Mouse (Mus musculus) gastrocnemius, postnatal 14 days (tissue): Measurements from ENCODE around the gene B230217C12Rik. TPM values are rescaled to one million over a fixed set of nuclear protein-coding genes. Genes with fewer than 3 reads are reported as not detected.

Experiments used
- DNase-seq: peaks from one replicate; pipeline ENCODE4 v3.0.0; 2021; ENCODE audit warnings: mixed read lengths
- intact Hi-C: fragments of 180-260 bp; cut with DNase I; formaldehyde crosslinking; loops from one replicate; pipeline ENCODE4 v1.15.1; 2025; ENCODE audit warnings: low total_unique reads
- long read RNA-seq, 2 experiments: library from polyadenylated mRNA; stranded (forward); transcript quantifications; one replicate each; pipeline ENCODE4 v2.0.0; 2021
- total RNA-seq, 2 experiments: library from RNA; stranded (reverse); gene quantifications; 2 replicates each; pipeline ENCODE4 v1.2.3; 2021

B230217C12Rik gene
- 1 to 10 TPM in 1 of 2 experiments, under 1 TPM in 1; 0.84 to 1.5 TPM for total RNA-seq
- long read RNA-seq, experiment 1 = 0 reads
- long read RNA-seq, experiment 2, partial matches to known transcripts = 0 of 1 reads
- long read RNA-seq, experiment 2, other reads (novel, unspliced or antisense) = 0 of 1 reads

DNA sequence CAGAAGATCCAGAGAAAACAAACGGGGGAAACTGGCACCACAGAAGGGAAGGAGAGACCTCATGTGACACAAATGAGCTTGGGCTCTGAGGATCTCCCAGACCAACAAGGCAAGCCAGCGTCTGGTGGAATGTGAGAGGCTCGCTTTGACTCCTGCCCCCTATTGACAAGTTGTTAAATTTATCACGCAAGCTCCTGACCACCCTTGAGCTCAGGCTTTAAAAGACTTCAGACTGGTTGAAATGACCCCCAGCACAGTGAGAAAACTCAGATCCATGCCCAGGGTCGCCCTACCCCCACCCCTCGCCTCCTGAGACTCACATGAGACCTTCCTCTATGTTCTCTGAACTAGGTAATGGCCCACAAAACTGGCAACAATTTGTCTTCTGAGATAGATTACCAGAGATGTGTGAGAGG lies at the start of gene B230217C12Rik:
Gene B230217C12Rik (plus strand): TSS at position 242 of the 416 bp plus-strand sequence.
- intact Hi-C loops = no loop called here
- DNase-seq = no peak

DNA sequence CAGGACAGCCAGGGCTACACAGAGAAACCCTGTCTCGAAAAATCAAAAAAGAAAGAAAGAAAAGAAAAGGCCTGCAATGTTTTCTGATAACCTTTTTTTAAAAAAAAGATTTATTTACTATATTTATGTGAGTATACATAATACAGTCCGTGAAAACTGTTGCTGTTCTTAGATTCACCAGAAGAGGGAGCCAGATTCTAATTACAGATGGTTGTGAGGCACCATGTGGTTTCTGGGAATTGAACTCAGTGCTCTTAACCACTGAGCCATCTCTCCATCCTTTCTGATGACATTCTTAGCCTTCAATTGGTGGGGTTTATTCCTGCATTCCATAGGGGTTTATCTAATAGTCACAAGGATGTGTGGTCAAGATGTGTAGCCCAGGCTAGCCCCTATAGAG lies 47.4 kb upstream of the B230217C12Rik start:
- intact Hi-C loops = no loop called here
- DNase-seq = no peak

DNA sequence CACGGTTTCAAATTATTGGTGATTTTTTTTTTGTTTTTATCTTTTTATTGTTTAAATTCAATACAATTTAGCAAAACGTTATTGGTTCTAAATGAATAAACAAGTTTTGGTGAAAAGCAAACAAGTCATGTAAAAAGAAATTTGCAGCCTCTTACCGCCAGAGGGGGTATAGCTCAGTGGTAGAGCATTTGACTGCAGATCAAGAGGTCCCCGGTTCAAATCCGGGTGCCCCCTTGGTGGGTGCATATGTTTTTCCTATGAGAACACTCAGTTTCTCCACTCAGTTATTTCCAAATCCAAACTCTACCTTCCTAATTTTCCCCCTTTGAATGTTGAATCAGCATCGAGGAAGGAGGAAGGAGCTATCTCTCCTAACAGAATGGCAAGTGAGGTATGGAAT lies 43.7 kb upstream of the B230217C12Rik start:
- no peak for DNase-seq
- intact Hi-C loops = loop anchor here (5.0 kb wide), 1 partner anchor 80 kb away; no protein-coding TSS in a partner anchor

DNA sequence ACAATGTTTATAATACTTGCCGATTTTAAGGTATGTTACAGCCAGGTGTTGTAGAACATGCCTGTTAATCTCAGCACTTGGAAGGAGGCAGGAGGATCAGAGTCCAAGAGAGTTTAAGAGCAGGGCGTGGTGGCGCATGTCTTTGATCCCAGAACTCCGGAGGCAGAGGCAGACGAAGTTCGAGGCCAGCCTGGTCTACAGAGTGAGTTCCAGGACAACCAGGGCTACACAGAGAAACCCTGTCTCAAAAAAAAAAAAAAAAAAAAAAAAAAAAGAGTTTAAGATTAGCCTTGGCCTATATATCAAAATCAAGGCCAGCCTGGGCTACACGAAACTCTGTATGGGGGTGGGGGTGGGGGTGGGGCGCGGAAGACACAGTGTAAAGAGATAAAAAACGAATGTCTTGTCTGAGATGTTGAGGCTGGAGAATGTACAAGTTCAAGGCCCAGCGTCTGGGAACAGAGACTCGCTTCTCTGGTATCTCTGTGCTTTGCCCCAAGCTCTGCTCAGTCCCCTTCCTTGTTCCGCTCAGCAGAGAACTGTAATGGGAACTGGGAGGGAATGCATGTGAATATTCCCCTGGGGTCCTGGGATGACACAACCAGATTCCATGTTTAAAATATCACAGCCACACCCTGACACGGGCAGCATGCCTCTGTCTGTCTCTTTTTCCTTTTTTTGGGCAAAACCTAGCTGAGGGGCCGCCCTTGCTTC lies 43.1 kb upstream of the B230217C12Rik start:
- intact Hi-C loops = loop anchor here (5.0 kb wide), 1 partner anchor 80 kb away; no protein-coding TSS in a partner anchor
- no peak for DNase-seq

DNA sequence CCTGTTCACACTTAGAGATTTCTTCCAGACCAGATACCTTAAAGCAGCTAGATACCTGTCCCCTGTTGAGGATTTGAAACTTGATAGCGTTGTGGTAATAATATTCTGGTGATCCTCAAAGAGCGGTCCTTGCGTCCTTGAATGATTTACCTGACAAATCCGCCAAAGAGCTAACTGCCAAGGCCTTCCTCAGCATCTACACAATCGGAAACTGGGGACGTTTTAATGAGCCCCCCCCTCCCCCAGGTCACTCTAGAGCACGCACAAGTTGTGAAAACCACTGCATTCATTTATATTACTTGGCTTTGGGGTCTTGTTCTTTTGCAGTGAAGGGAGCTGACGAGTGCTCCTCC lies 42.5 kb upstream of the B230217C12Rik start:
- intact Hi-C loops = loop anchor here (5.0 kb wide), 1 partner anchor 79 kb away; no protein-coding TSS in a partner anchor
- DNase-seq = no peak

DNA sequence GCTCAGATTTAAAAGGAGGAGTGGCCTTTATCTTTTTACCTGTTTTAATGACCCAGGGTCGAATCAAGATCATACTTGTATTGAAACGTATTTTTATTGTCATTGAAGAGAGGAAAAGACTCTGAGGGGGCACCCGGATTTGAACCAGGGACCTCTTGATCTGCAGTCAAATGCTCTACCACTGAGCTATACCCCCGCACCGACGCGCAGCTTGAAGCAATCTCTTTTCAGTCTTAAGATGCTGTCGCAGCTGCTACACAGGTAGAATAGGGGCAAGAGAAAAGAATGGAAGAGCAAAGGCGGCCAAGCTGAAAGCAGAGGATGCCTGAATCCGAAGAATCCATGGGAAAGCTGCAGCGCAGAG lies 41.8 kb upstream of the B230217C12Rik start, which contains the start of gene Lasp1:
Gene Lasp1 (plus strand): TSS at position 219 of the 364 bp plus-strand sequence.
- intact Hi-C loops = loop anchor here (5.0 kb wide), 1 partner anchor 79 kb away; no protein-coding TSS in a partner anchor
- peak; percentile 75 for DNase-seq

DNA sequence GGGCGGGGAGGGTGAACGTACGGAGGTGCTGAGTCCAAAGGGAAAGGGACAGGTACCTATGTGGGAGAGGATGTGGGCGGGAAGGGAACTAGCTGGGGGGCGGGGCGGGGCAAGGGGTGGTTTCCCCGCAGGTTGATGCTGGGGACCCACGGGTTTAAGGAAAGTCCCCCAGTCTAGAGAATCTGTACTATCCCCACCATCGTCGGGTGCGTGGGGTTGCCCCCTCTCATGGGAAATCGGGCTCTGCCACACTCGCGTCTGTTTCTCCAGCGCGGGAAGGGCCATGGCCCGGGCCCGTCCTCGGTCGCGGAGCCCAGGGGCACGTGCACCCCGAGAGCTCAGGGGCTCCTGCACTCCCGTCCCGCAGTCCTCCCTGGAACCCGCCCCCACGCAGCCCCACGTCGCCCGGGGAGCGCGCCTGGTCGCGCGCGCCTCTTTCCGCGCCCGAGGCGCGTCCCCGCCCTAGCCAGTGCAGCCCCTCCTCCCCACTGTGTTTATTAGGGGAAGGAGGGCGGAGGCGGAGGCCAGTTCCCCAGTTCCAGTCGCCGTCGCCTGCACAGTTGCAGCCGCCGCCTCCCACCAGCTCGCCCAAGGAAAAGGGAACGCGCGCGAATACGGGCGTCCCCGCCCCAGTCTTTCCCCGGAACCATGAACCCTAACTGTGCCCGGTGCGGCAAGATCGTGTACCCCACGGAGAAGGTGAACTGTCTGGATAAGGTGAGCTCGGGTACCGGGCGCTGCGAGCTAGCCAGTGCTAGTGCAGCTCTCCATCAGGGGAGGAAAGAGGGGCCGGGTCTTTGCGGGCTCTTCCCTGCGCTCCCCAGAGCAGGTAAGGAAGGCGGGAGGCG lies 41.2 kb upstream of the B230217C12Rik start:
- intact Hi-C loops = loop anchor here (5.0 kb wide), 1 partner anchor 78 kb away; no protein-coding TSS in a partner anchor
- peak; percentile 87 for DNase-seq

DNA sequence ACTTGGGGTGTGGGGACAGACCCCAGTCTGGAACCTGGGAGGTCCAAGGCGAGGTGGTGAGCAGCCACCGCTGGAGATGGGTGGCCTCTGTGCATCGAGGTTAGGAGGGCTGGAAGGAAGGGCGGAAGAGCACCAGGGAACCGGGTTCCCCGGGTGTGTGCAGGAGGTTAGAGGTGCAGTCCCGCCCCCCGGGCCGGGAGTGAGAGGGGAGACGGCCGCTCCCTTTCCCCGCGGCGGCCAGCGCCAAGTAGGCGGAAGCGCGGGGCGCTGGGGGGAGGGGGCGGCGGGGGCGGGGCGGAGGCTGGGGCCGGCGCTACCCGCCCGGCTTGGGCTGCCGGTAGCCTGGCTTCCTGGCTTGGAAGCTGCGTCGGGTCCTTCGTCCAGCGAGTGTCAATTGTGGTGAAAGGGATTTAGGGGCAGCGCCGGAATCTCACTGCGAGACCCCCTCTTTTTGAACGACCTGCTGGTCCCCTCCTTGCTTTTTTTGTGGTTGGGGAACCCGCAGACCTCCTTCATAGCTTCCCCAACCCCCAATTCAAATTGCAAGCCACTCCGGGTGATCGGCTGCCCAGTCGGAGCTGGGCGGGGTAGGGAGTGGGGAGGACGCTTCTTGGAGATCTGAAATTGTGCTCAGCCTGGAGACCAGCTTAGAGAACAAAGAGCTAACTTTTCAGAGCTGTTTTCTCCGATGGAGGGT lies 40.4 kb upstream of the B230217C12Rik start:
- peak; percentile 80 for DNase-seq
- intact Hi-C loops = loop anchor here (5.0 kb wide), 1 partner anchor 77 kb away; no protein-coding TSS in a partner anchor

DNA sequence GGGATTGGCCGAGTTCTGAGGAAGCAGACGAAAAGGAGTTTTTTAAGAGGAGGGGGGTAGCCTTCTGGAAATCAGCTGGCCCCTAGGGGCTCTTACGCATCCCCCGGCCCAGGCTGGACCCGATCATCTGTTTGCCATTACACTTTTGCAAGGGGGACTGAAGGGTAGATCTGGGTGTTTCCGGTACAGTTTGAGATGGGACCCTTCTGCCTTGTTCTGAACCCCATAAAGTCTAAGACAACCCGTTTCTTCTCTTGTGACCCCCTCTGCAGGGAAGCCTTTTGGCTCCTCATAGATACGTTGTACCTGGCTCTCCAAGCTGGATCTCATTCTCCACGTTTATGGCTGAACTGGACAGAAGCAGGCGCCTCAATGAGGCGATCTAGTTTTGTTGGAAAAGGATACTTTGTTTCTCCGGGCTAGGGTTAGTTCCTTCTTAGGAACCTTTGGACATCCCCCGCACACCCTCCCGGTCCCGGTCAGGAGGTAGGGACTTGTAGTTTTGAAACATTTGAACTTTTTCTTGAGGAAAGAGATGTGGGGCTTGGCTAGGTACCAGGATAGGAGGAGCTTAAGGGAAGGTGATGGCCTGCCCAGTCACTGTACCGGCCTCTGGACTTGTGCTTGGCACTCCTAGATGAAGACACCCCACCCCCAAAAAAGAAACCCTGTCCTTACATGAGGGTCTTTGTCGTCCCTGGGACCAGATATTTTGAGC lies 39.7 kb upstream of the B230217C12Rik start:
- intact Hi-C loops = no loop called here
- DNase-seq = no peak

DNA sequence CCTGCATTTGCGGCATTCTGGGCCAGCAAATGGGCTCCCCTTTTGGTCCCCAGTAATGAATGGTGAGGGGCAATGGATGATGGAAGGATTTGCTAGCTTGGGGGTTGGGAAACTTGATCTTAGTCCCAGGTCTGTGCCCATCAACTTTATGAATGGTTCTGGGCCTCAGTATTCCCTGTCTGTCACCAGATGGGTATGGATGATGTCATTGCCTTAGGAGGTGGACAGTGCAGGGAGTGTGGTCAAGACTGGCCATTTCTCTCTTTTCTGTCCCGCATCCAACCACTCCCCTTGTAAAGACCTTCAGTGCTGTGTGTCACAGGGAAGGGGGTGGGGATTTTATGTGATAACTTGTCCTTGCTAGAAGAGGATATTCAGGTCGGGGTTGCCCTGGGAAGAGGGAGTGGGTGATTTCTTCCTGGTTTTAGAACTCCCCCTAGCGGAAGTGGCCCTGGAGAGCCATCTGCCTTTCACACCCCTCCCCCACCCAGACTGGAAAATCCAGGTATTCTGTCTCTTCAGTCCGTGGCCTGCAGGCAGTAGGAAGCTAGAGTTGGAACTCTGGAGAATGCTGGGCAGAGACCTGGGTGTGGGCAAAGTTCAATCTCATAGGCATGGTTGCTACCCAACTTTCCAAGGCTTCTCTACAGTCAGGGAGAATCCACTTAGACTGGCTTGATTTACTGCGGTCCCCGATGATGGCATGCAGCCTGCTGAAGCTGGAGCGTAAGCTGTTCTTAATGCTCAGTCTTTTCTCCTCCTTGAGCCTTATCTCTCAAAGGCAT lies 39.0 kb upstream of the B230217C12Rik start:
- no peak for DNase-seq
- intact Hi-C loops = no loop called here

DNA sequence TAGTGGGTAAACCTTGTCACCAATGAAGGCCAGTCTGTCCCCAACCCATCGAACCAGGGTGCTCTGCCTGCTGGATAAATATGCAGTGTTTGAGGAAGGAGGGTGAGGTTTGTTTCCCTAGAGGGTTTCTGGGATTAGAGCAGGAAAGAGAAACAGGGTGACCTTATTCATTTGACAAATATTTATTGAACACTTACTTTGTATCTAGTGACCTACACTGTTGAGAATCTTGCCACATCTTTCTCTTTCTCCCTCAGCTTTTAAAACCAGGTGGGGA lies 38.4 kb upstream of the B230217C12Rik start:
- no peak for DNase-seq
- intact Hi-C loops = no loop called here

DNA sequence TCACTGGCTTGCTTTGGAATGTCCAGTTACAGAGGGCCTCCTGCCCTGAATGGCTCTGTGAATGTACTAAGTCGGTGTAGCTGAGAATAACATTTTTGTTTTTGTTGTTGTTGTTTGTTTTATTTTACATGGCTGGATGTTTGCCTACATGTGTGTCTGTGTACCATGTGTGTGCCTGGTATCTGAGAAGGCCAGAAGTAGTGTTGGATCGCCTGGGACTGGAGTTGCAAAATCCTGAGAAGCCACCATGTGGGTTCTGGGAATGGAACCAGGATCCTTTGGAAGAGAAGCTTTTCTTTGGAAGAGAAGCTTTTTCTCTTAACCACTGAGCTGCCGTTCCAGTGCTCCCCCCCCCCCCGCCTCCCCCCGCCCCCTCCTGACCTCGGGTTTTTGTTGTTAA lies 38.1 kb upstream of the B230217C12Rik start:
- no peak for DNase-seq
- intact Hi-C loops = no loop called here

DNA sequence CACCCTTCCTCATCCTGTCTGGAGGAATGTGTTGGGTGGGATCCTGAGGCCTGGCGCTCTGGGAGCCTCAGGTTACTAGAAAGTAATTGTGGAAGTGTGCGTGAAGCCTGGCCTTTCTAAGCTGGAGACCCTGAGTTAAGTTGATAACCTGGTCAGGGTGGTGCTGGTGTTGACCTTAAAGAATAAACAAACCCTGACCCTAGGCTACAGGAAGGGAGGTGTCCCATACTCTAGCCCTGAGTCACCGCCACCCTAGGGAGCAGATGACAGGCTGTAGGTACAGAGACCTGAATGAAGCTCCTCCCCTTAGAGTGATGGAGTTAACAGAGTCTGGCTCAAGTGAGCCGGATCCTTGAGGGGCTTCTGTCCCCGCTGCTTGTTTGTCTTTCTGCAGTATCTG lies 36.7 kb upstream of the B230217C12Rik start:
- intact Hi-C loops = no loop called here
- DNase-seq = no peak

DNA sequence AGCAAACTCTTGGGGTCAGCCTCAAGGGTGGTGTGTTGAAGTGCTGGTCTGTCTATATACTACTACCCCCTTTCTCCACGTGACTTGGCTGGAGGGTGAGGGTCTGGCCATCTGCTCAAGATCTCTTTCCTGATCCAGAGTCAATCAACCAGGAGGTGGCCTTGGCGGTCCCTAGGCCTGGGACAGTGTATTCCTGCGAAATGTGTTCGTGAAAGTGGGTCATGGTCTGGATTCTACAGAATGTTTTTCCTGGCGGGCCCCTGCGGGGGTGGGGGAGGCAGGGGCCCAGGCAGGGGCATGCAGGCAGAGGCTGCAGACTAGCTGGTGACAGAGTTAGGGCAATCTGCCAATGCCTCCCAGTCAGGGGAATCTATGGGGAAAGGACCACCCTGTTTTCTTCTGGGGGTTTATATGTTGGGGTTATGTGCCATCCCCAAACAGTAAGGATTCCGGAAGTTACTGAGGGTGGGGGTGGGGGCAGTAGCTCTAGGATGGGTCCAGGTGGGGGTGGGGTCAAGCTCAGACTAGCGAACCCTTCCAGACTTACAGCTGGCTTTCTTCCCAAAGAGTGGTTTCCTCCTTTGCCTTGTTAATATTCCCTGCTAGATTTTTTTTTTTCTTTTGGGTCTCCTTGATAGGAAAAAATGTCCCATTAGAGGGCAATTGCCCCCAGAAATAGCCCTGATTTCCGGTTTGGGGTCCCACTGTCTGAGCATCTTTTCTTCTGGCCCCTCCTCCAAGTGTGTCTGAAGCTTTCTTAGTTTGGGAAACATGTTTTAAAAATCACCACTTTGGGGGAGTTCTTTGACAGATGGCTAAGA lies 35.5 kb upstream of the B230217C12Rik start:
- intact Hi-C loops = no loop called here
- DNase-seq = no peak

DNA sequence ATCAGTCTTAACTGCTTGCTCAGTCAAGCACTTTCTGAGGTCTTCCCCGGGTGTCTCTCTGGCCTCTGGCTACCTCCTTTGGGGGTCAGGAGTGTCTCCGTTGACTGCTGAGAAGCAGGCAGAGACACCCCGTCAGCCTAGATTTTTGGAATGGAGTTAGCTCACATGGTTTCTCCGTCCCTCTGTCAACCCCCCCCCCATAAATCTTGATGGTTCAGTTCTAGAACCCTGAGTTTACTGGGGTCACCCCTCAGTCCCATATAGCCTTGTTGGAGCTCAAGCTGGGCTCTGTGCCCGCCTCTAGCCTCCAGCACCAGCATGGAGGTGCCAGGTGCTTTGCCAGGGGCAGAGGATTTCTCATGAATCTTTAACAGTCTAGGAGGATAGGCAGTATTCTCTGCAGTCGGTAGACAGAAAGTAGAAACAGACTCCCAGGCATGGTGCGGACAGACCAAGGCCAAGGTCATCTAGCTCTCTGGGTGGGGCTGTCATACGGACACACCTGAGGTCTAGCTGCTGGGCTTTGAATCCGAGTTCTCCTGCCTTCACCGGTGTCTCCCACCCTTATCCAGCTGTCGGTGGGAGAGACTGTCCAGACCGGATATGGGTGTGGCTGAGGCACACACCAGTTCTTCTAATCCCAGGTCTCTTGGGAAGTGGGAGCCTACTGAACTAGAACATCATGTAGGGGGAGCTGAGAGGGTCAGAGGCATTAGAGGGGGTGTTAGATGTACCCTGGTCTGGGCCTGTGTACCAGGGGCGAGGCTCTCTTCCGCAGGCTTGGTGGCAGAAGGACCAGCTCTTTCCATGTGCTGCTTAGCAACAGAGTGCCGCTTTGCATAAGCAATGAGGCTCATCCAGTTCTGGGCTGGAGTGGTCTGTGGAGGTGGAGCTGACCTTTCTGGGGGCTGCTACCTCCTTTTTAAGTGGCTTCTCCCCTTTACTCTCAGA lies 34.6 kb upstream of the B230217C12Rik start:
- DNase-seq = peak; percentile 29
- intact Hi-C loops = no loop called here

DNA sequence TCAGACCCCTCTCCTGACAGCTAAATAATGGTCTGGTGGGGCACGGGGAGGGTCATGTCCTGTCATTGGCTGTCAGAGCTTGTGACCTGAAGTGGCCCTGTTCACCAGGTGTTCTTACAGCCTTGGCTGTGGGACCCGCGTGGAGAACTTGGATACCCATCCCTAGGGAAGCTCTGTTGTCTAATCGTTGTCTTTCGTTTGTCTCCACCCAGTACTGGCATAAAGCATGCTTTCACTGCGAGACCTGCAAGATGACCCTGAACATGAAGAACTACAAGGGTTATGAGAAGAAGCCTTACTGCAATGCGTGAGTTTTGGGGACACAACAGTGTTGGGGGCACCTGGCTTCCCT lies 34.0 kb upstream of the B230217C12Rik start:
- no peak for DNase-seq
- intact Hi-C loops = no loop called here

DNA sequence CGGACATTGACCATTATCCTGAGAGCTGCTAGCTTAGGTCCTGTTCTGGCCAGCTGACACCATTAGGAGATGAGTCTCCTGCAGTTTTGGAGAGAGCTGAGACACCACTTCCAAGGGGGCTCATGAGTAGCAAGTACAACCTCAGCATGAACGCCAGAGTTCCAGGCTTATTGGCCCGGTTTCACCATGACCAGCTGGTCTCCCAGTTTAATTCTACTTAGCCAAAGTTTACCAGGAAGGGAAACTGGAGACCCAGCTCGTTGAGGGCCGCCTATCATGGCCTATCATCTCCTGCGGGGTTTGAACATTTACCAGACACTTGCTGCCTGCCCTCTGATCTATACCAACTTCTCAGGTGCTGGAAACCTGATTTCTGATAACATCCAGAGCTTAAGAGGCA lies 33.0 kb upstream of the B230217C12Rik start:
- DNase-seq = no peak
- intact Hi-C loops = no loop called here
